Mouse (Mus musculus) CH12.LX (cell line): ENCODE data around the gene Ethe1.

Experiments
- BHLHE40 ChIP-seq: IDR thresholded peaks from 2 replicates; pipeline ENCODE4 v1.6.1; 2011; ENCODE audit warnings: mild to moderate bottlenecking, low read depth, low read length, improper control_type of control experiment
- CHD1 ChIP-seq: IDR thresholded peaks from 2 replicates; pipeline ENCODE4 v1.6.1; 2012; ENCODE audit warnings: low read depth, low read length, improper control_type of control experiment, inconsistent platforms
- CTCF ChIP-seq, 2 experiments: IDR thresholded peaks in 1 of 2; conservative IDR thresholded peaks in 1 of 2; 2 replicates each; pipeline ENCODE4 v1.5.1; 2011 to 2012; ENCODE audit warnings: low read depth in 2 of 2, low read length in 2 of 2, improper control_type of control experiment in 1 of 2, inconsistent platforms in 1 of 2, mild to moderate bottlenecking in 1 of 2, moderate library complexity in 1 of 2
- E2F4 ChIP-seq: IDR thresholded peaks from 2 replicates; pipeline ENCODE4 v1.6.1; 2011; ENCODE audit warnings: low read depth, low read length, improper control_type of control experiment; ENCODE audit not compliant: insufficient replicate concordance
- MAX ChIP-seq: IDR thresholded peaks from 2 replicates; pipeline ENCODE4 v1.6.1; 2011; ENCODE audit warnings: low read length, improper control_type of control experiment
- SIN3A ChIP-seq: IDR thresholded peaks from 2 replicates; pipeline ENCODE4 v1.6.1; 2012; ENCODE audit warnings: low read length, improper control_type of control experiment, inconsistent platforms
- ZNF384 ChIP-seq: IDR thresholded peaks from 2 replicates; pipeline ENCODE4 v1.6.1; 2012; ENCODE audit warnings: low read depth, low read length, improper control_type of control experiment, inconsistent platforms

- TF ChIP-seq CHD1 (no peak), ZNF384 (no peak), BHLHE40 (no peak), MAX (no peak), CTCF (conservative IDR thresholded peaks at IDR 0.05 in 1 of 2, IDR thresholded peaks at IDR 0.05 in 1 of 2; ENCODE audit: low read depth in 2 of 2, low read length in 2 of 2) (no peak), SIN3A (no peak), E2F4 (no peak)
Measured at GRCm38 (mm10) chr7:24584876-24585275, 2.5 kb upstream of the Ethe1 start.
